Mouse (Mus musculus) cerebellum, postnatal 4 days (tissue): ENCODE measurements around the gene Def6.

Experiments
- DNase-seq, 2 experiments: peaks; one replicate each; pipeline ENCODE4 v3.0.0; 2022; ENCODE audit warnings: low spot score in 2 of 2, mixed read lengths in 1 of 2

Def6 gene

GRCm38 (mm10) chr17:28272837-28273236 is 65.3 kb downstream of the Def6 start:
- DNase-seq, result no peak

DNA sequence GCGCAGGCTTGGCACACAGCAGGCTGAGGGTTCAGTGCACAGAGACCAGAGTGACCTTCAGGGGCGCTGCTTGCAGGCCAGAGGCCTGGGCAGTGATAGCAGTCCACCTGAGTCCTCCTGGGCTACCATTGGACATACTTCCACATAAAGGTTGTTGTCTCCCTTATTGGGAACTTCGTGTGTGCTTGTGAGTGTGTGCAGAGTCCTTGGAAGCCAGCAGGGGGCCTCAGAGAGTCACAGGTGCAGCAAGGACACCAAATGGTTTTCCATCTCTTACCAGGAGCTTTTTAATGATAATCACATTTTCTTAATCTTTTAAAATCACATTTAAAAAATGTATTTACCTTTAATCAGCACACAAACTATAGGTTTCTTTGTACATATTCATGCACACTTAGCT is 67.2 kb downstream of the Def6 start:
- DNase-seq, result no peak

GRCm38 (mm10) chr17:28277226-28277625 is 69.6 kb downstream of the Def6 start:
- DNase-seq, result no peak

DNA sequence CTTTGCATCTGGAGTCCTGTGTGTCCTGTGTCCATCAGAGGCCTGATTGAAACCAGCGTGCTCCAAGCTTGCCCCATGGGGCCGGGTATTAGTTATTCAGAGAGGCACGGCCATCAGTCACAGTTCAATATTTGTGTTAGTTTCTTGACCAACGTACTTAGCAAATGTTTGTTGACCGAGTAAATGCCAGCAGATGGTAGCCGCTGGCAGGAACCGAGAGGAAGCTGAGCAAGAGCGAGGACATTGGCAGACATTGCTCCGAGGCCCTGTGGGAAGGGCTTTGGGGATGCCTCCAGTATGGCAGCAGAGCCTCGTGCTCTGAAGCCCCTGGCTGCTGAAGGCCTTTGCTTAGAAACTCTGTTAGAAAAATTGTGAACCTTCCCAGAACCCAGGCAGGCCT is 70.1 kb downstream of the Def6 start:
- DNase-seq, result no peak

DNA sequence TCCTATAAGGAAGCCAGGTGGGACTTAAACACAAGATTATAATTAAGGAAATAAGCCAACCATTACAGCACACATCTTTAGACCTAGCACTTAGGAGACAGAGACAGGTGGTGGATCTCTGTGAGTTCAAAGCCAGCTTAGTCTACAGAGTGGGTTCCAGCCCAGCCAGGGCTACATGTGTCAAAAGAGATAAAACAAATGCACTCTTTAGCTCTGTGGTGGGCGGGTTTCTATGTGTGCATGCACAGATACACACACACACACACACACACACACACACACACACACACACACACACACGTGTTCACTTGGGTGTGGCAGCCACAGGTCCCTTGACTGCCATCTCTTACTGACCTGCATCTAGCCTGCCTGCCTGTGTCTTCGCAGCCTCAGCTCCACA is 70.6 kb downstream of the Def6 start:
- no peak for DNase-seq
